Mouse (Mus musculus) frontal cortex, adult (tissue): Measurements from ENCODE around the gene Pard3.

Experiments used
- ATAC-seq: cut with Nextera tagmentation; 2 replicates; pipeline ENCODE4 v1.9.2; 2017; ENCODE audit warnings: mild to moderate bottlenecking, moderate library complexity, mixed read lengths; ENCODE audit not compliant: low TSS enrichment

Gene Pard3

DNA sequence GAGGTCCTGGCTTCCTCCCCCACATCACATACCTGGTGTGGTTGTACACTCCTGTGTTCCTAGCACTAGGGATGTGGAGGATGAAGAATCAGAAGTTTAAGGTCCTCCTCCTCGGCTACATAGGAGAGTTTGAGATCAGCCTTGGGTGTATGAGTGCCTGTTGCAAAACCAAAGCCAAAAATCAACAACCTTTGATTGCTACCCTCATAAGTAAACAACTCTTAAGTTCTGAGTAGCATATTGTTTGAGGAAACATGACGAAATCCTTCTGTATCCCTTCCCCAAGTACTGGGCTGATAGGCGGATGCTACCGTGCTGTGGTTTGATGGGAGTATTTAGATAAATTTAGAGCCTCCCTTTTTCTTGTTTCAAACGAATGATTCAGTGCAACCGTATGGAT is 20.9 kb downstream of the Pard3 start:
- no peak for ATAC-seq

DNA sequence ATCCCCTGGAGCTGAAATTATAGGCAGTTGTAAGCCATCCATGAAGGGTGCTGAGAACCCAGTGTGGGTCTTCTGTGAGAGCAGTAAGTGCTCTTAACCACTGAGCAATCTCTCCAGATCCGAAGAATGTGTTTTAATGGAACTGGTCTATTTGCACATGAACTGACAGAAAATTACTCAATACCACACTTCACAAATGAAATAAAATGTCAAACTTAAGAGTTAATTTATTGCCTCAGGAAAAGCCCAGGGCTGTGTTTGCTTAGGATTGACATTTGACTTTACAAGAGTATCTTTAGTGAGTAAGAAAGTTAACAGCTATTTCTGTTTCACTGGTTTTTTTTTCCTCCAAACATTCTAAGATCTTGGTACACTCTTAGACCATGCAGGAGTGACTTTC is 23.7 kb downstream of the Pard3 start:
- ATAC-seq = no peak

DNA sequence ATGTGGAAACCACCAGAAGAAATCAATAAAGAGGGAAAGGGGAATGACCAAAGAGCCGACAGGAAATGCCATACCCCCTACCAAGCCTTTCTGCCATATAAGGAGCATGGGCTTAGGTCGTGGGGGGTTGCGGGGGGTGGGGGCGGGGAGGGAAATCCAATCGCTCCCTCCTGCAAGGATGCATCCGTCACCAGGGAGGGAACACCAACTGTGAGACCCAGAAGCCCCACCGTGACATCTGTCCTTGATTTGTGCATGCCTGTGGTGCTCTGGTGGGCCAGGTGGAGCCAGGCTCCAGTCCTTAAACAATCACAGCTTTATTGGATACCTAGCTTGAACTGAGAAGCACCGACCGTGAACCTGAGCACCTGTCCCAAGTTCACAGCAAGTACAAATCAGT is 24.7 kb downstream of the Pard3 start:
- no peak for ATAC-seq

DNA sequence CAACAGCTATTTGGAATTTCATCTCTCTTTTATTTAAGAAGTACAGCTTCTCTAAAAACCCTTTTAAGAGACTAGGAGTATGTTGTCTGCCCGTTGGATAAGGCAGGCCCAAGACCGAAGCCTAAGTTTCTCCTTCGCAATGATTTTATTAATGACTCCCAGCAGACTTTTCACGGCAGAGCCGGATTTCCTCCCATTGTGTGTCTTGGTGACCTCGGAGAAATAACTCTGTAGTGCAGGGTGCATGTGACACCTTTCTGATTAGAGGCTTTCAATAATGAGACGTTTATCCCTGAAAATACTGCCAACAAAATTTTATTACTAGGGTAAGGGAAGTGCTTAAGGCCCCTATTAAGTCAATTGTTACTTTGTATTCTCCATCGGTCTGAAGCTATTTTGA is 25.3 kb downstream of the Pard3 start:
- ATAC-seq = no peak

DNA sequence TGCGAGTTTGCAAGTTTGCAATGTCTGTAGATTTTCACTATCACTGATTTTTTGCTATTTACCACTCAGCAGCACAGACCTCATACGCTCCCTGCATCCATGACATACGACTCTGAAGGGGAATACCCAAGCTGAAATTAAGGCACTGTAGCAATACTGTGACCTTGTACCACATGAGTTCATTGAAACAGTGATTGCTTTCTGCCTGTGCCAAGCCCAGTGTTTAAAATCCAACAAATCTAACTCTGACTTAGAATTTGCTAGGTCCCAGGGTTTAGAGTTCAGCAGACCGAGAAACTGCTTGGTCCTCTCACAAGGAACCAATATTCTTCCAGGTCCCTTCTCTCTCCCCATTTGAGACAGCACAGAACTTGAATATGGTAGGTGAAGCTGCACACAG is 26.7 kb downstream of the Pard3 start:
- ATAC-seq = no peak

DNA sequence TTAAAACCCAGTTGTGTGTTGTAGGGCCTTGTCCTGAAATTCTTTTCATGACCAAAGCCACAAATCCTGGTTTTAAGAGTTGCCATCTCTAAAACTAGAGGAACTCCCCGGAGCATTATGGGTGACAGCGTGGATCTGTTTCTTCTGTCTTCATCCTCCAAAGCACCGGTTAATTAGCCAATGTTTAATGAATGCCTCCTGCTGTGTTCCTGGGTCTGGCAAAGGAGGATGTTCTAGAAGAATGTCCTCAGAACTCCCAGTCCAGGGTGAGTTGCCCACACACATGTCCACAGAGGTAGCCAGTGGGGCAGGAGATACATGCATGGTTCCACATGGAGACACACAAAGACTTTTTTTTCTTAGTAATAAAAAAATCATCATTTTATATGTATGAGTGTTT is 28.2 kb downstream of the Pard3 start:
- no peak for ATAC-seq

DNA sequence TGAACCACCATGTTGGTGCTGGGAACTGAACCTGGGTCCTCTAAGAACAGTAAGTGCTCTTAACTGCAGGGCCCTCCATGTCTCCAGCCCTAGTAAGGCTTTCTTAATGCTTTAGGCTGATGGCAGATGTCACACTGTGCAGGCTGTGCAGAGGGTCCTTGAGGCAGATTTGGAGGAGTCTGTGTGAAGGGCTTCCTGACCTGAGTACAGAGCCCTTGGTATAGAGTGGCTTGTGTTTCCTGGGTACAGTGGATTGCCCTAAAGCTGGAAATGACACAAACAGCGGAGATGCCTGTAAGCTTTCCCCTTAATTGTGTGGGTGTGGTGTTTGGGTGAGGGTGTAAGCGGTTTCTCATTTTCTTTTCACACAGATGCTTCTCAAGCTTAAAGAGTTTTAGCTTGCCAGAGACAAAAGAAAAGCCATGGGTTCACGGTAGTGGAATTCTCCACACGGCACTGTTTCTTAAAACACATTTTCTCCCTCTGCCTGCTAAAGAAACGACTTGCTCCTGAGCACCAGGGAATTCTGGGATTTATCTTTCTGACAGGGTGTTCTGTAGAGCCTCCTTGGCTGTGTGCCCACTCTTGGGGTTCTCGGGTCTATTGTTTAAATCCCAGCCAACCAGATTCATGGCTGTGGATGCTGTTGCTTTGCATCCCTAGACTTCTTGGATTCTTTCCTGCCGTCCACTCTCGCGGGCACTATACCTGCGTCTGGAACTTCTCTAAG is 28.9 kb downstream of the Pard3 start:
- peak; percentile 52 for ATAC-seq

DNA sequence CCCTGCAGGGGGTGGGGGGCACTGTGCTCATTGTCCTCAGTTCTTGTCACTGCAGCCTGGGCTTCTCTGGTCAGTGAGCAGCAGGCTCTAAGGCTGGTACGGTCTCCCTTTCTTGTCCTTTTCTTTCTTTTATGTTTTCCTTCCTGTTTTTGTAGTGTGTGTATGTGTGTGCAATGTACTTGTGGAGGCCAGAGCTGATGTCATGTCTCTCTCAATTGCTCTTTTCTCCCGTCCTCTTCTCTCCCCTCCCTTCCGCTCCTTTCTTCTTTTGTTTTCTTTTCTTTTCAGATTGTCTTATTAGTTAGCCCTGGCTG is 29.4 kb downstream of the Pard3 start:
- ATAC-seq = no peak

DNA sequence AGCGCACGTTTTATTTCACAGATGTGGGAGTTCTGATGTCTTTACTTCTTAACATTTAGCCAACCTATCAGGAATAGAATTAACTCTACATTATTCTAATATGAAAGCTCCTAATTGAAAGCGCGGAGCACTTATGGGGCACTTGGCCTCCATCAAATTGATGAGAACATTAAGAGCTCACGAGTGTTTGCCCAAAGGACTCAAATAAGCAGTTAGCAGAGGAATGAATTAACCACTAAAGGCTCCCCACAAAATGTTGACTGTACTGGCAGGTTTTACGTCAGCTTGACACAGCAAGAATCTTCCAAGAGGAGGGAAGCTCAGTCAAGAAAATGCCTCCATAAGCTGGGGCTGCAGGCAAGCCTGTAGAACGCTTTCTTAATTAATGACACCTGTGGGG is 32.1 kb downstream of the Pard3 start:
- ATAC-seq = no peak

DNA sequence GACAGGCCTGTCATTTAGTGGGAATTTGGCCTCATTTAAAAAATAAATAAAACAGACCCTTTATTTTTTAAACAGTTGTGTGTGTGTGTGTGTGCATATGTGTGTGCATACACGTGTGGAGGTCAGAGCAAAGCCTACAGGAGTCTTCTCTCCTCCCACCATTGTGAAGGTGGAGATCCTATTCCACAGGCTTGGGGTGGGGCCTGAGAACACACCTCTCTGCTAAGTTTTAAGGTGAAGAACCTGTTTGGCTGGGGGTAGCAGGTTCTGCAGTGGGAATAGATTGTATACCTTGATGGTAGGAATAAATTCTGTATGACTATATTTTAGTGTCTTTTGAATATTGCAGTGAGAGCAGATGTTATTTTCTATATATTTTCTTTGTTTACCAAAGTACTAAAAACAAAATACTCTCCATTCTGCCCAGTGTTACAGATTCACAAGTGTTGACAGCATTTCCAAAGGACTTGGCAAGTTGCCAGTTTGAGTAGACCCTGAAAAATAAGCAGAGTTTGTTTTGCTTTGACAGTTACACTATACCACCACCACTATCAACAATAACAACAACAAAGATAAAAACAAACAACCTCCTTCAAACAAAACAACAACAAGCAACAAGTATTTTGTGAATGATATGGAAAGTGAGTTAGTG is 35.9 kb downstream of the Pard3 start:
- ATAC-seq = no peak

DNA sequence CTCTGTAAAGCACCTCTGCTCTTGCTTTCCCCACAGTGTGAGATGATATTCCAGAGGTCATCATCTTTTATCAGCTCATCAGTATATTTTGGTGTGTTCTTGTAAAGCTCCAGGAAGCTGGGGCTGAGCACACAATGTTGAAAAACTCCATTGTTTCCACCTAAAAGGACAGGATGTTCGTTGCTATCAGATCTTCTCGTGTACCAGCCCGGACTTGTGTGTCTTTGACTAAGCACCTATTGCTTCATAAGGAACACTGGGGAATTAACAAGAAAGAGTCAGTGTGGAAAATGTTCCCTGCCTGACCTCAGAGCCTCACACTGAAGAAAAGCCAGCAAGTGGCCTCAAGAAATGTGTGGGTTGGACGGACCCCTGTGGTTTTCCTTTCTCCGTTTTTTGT is 39.6 kb downstream of the Pard3 start:
- ATAC-seq = no peak

DNA sequence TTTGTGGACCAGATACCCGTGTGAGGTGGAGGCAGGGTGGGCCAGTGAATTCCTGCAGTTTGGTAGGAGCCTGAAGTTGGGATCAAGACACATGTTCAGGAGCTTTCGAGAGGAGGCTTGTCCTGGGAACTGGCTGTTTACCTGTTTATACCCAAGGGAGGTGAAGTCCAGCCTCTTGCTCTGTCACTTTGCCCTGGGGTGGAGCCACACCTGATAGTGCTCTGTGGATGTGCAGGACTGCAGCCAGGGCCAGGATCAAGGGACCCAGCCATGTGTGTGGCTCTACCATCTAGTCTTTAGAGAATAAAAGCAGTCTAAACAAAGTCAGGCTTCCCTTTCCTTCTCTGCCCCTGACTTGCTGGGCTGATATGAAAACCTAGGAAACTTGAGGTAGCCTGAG is 40.9 kb downstream of the Pard3 start:
- no peak for ATAC-seq

DNA sequence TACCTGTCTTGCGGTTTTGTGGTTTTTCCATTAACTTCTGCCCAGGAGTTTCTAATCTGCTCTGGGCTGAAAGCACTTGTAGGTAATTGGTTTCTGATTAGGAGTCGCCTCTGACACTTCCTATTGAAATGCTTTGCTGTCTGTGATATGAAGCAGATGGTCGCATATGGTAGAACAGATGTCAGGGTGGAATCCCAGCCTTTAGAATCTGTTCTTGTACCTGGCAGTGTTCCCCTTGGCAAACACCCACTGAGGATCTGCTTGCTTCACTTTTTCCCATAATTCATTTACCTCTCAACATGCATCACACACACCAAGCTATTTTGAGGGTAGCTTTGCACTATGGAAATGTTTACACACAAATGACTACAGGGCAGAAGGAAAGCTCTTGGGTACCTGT is 44.2 kb downstream of the Pard3 start:
- ATAC-seq = peak; percentile 70

DNA sequence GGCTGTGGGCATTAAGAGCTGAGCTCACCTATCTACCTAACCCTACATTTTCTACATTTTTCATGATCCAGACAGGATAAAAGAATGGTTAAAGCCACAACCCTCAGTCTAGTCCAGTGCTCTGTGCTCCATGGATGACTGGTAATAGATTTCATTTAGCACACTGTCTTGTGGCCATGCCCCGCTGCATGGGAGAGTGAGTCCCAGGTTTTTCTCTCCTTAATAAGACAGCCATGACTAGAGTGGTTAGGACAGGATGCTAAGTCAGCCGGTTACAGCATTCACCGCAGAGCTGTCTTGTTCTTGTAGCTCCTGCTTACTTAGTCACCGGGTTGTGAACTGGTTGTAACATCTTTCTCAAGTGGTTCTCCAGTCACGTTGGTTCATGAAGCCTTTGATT is 49.5 kb downstream of the Pard3 start:
- ATAC-seq = no peak

DNA sequence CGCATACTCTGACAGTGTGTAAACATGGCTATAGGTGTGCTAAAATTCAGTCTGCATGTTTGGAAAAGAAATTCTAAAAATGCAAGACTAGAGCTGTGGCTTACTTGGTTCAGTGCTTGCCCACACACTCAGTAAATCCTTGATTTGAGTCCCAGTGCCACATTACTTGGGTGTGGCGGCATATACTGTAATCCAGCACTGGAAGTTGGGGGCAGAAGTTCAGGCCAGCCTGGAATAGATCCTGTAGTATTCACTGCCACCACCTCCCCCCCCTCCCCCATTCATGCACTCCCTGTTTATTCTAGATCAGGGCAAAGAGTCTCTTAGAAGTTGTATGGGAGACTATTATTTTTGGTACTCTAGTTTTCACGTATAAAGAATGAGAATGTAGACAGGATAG is 52.1 kb downstream of the Pard3 start:
- ATAC-seq = no peak

DNA sequence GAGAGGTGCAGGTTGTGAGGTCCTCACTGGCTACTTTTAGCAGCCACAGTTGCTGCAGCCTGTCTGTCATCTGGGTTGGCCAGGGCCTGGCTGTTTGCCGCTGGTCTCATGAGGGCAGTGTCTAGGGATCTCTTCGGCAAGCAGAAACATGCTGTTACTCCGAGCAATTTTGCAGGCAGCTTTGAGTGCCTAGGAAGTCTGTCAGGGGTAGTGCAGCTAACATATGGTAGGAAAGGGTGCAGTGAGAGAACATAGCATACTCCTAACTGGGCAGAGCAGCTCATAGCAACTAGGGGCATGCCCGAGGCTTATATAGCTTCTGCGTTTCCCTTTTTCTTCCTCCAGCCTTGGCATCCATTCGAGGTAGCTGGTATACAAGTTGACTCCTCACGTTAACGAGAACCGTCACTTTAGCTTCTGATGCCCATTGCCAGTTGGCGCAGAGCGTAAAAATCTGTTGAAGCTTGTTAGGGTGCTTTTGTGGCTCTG is 54.7 kb downstream of the Pard3 start:
- ATAC-seq = peak; percentile 34; the same call in 1 of the 2 replicates

DNA sequence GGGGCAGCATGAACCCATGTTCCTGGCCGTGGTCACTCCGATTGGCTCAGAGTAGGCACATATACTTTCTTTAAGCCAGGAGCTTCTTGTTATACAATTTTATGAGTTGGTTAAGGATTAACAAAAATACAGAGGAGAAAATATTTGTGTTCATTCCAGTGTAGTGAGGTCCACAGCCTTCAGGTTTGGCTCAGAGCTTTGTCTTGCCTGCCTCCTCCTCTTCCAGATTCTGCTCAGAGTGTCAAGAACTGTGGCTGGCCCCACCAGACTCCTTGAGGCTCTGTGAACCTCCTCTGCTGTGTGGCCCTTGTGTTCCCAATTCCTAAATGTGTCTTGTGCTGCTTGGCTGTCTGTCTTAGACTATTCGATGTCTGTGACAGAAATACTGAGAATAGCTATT is 59.7 kb downstream of the Pard3 start:
- no peak for ATAC-seq

DNA sequence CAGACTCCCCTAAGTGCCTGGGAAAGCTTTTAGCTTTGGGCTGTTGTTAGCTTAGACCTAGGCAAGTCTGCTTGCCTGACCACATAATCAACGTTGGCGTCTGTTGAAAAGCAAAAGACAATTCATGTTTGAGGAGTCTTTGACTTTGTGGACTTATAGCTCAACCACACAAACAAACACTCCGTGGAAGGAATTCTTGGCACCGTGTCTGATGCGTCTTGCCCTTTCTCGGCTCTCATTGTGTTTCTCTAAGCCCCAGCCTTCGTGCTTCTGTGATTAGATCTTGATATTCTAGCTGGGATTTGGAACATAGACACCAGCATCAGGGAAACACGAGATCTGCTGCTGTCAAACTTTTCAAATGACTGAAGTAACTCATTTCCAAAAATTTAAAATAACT is 61.1 kb downstream of the Pard3 start:
- no peak for ATAC-seq

DNA sequence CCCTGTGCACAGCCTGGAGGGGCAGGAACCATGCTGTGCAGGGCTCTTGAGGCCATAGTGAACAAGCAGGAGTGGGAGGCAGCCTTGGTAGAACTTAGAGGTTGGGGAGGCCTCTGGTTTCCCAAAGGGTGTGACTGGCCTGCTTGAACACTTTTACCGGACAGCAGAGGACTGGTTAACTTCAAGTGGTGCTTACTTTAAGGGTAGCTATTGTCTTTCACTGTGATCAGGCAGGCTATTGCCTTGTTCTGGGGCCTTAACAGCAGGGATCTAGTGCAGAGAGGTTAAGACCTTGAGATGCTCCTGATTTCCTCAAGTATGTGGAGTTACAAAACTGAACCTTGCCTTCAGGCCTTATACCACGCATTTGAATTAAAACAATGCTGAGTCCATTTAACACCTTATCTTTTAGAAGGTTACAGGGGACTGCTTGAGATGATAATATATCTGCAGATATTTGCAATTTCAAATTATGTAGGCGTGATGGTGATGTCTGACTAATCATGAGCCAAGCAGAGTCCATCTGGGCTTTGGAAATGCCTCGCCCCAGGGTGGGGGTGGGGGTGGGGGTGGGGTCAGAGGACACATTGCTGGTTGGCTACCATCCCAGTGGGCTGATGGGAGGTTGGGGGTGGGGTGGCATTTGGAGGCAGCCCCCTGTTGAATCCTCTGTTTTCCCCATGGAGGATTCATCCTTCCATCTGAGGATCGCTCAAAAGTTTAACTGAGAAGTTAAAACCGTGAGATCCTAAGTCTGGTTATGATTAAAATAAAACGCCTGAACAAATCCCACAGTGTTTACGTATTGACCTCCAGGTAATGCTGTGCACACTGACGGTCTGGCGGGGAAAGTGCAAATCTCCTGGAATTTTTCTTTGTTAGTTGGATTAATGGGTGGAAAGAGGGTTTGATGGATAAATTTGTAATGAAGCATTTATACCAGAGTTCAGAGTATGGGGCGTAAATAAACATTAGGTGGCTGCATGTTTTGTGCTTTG is 62.3 kb downstream of the Pard3 start:
- ATAC-seq = no peak

DNA sequence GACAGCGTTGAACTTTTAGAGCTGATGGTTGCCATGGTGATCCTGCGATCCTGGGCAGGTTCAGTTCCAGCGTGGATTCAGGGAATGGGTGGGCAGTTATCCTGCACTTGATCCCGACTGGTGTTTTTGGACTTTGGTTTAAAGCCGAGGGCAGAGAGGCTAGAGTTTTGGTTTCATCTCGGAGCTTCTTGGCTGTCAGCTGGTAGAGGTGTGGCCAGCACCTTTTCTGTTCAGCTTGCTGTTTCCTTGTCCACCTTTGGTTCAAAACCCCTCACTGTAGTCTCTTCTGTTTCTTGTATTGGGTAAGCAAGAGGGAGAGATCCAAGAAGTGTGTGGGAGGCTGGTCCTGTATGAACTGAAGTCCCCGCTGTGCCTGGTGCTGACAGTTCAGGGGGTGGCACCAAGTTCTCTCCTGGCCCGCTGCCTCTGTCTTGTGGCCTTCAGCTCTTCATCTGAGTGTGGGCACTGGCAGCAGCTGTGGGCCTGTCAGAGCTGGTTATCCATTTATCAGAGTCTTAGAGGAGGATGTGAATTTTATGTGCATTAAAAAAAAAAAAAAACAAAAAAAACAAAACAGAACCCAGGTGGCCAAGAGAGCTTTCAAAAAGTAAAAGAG is 65.2 kb downstream of the Pard3 start:
- ATAC-seq = peak; percentile 34; the same call in 1 of the 2 replicates

DNA sequence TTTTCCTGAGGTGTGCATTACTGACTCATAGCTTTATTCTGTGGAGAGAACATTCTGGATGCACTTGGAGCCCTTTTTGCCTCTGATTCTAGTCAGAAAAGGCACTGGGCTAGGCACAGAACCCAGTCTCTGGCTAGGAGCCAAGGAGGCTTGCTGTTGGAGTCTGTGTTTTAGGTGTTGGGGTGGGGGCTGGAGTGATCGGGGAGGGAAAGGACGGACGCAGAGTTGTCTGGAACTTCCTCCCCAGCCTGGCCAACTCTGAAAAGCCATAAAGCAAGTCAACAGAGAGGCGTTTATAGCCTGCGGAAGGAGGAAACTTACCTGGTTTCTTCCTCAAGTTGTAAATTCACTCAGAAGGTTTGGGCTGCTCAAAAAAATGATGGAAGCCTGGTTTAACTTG is 70.6 kb downstream of the Pard3 start:
- ATAC-seq = no peak

DNA sequence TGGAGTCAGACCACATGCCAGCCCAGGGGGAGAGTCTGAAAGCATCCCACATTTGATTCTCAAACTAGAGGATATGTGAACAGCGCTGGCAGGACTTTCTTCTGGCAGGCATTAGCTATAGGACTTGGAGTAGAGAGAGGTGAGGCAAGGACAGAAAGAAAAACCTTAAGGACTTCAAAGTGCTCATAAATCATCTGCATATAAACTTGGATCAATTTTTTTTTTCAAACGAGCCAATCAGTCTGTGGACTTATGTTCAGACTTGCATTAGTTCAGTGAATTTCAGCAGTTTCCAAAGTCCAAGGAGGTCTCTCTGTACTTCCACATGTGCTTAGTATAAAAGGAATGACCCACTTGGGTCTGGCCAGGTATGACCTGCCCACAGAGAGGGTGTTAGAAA is 72.5 kb downstream of the Pard3 start:
- ATAC-seq = no peak
